Mouse (Mus musculus): ENCODE results near the gene Pde8a.

DNA sequence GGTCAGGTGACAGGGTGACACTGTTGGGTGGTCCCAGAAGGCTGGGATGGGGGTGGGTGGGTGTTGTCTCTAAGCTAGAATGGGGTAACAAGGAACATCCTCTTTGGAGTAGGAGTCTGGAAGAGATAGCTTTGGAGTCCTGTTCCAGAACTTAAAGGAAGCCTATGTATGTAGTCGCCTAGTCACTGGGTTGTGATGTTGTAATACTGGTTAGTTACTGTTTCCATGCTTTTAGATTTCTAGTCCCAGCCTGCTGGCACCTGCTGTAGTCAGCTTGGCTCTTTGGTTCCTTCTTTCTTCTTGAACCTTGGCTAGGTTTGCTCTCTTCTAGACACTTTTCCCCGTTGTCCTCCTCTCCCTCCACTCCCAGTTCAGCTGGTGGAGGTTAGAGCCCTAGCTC lies 21.7 kb downstream of the Pde8a start:
- TF ChIP-seq CTCF (IDR thresholded peaks at IDR 0.05), result no peak
- no peak for TF ChIP-seq EP300 (IDR thresholded peaks at IDR 0.05)

Data from lung, postnatal 0 days (tissue).